Mouse (Mus musculus) liver, embryonic 18 days (tissue): ENCODE measurements around the gene Ncbp2. TPM values are rescaled to one million over a fixed set of nuclear protein-coding genes. Genes with fewer than 3 reads are reported as not detected.

Experiments
- polyA plus RNA-seq: library from polyadenylated mRNA; depleted of rRNA; stranded (reverse); fragments of >200 nt; gene quantifications from 2 replicates; pipeline ENCODE4 v1.2.3, GENCODE M21; 2012; rRNA removed

Gene Ncbp2
- polyA plus RNA-seq = 16.4 and 18.3 TPM in 2 replicates

DNA sequence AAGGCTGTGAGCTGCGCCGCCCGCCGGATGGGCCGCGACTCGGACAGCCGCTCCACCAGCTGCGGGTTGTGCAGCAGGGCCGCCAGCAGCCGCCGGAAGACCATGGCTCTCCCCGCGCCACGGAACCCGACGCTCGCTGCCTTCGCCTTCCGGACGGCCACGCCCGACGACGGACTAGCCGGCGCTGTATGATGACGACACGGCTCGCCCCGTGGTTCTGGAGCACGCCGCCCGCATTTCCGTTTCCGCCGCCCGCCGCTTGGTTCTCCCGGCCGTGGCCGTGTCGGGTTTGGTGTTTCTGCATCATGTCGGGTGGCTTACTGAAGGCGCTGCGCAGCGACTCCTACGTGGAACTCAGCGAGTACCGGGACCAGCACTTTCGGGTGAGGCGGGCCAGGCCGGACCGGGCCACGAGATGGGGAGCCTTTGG, at the start of gene Ncbp2, which contains the start of gene 0610012G03Rik:
TSS of gene Ncbp2 (plus strand) at position 169 of the 430 bp plus-strand sequence.
TSS of gene 0610012G03Rik (minus strand) at position 150 of the 430 bp plus-strand sequence.

DNA sequence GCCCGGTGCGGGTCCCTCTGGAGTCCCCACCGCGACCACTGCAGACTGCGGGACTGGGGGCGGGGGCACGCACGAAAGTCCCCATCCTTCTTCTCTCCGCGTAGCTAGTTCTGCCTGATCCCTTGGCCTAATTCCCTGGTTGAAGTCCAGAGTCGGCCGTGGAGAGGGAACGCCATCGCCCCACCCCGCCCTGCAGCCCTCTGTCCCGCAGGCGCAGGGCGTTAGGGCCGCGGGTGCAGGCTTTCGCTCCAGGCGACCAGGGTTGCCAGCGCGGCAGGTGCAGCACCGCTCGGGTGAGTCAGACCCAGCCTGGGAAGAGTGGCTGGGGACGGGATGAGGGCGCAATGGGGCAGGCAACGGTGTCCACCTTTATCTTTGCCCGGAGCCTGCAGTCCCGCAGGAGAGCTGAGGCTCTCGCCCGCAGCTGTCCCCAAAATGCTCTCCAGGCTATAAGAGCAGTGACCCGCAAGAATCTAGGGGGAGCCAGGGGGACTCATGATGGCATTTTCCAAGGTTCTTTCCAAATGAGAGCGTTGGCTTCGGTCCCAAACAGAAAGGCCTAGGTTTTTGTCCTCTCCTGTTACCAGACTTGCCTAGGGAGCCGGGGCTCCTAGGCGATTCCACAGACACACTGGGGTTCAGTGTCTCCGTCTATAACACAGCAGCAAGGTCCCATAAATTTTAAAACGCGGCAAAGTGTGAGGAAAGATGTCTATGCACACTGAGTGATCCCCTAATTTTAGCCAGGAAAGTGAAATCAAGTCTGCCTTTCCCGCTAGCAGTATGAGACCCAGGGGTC, 14.4 kb upstream of the Ncbp2 start, which contains the start of gene Pigz:
TSS of gene Pigz (plus strand) at position 101 of the 799 bp plus-strand sequence.

DNA sequence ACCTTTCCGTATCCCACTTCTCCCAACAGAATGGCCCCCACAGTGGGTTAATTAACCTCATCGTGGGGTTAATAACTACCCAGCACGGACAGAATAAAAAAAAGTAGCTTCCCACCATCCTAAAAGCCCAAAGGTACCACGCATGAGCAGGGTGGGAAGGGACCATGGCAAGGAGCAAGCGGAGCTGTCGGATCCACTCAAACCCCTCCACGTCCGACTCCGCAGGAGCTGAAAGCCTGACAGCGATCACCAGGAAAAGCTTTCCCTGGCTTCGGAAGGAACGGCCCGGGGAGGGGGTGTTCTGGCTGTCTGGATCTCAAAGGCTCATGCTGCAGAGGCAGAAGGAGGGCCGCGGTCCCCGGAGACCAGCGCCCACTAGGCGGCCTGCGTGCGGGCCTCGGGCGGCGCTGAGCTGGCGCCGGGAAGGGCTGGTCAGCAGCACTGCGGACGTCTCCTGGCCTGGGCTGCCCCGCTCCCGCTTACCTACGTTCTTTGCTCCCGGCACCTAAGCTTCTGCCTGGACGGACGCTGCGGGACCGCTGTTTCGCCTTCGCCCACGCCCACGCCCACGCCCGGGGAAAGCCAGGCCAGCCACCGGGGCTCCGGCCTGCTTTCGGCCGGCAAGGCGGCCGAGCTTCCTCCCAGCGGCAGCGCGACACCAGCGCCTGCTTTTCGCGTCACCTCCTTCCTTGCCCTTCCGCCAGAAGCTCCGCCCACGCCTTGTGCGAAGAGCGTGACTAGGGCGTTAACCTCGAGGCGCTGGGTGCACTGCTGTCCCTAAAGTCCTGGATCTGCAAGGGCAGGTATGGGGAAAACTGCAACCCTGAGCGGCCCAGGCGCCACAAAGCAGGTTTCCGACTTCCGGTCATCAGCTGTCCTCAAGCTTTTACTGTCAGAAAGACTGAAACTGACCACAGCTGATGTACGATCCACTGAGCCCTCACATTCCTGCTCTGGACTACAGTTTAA, 54.5 kb downstream of the Ncbp2 start, which contains the start of gene Senp5:
TSS of gene Senp5 (minus strand) at position 779 of the 969 bp plus-strand sequence.

Other genes starting within 250 kb of the Ncbp2 start
- gene Meltf, start 69.7 kb upstream of the Ncbp2 start, polyA plus RNA-seq = 0.02 and 0.29 TPM in 2 replicates
- gene Pigz, start 14.7 kb upstream of the Ncbp2 start, polyA plus RNA-seq = 0.20 TPM in 2 replicates
- 26.2 and 29.5 TPM in 2 replicates for gene 0610012G03Rik, start within 50 bp of the Ncbp2 start, polyA plus RNA-seq
- gene Senp5, start 54.8 kb downstream of the Ncbp2 start, polyA plus RNA-seq = 5.3 and 5.4 TPM in 2 replicates
- 7.3 and 8.4 TPM in 2 replicates for gene Pak2, start 130.8 kb downstream of the Ncbp2 start, polyA plus RNA-seq
- gene Pigx, start 151.2 kb downstream of the Ncbp2 start, polyA plus RNA-seq = 36.2 and 37.8 TPM in 2 replicates
- 4.6 and 4.7 TPM in 2 replicates for gene Cep19, start 151.3 kb downstream of the Ncbp2 start, polyA plus RNA-seq
- gene Nrros, start 217.1 kb downstream of the Ncbp2 start, polyA plus RNA-seq = 16.9 and 17.5 TPM in 2 replicates
- 0.59 and 0.71 TPM in 2 replicates for gene Bex6, start 231.3 kb downstream of the Ncbp2 start, polyA plus RNA-seq